Mouse (Mus musculus): ENCODE results near the gene Slc19a3.
A peak's percentile ranks its signal among the peaks of the same experiment; 100 is the strongest.
"Not testable (repeated sequence)": the region's sequence is repeated elsewhere in the genome, so short reads cannot be mapped to it uniquely, and the experiment has no call there.

Slc19a3 gene

GRCm38 (mm10) chr1:83006218-83007179, 31.7 kb downstream of the Slc19a3 start:
- DNase-seq = peak; percentile 6

- DNase-seq = not testable (repeated sequence)
Measured at GRCm38 (mm10) chr1:83000306-83000705, 37.9 kb downstream of the Slc19a3 start, which contains the start of gene Gm47959. TSS of gene Gm47959 (plus strand) at chr1:83000548.

GRCm38 (mm10) chr1:82993947-82994346, 44.3 kb downstream of the Slc19a3 start:
- no peak for DNase-seq

- no peak for DNase-seq
Measured at GRCm38 (mm10) chr1:82992093-82992492, 46.2 kb downstream of the Slc19a3 start.

GRCm38 (mm10) chr1:82991596-82991995, 46.7 kb downstream of the Slc19a3 start:
- DNase-seq = no peak

- no peak for DNase-seq
Measured at GRCm38 (mm10) chr1:82991062-82991461, 47.2 kb downstream of the Slc19a3 start.

GRCm38 (mm10) chr1:82987530-82988198, 50.6 kb downstream of the Slc19a3 start:
- DNase-seq = peak; percentile 74

- no peak for DNase-seq
Measured at GRCm38 (mm10) chr1:82986738-82987137, 51.5 kb downstream of the Slc19a3 start.

- no peak for DNase-seq
Measured at GRCm38 (mm10) chr1:82977840-82978239, 60.4 kb downstream of the Slc19a3 start.

- DNase-seq = peak; percentile 61
Measured at GRCm38 (mm10) chr1:82975750-82976149, 62.5 kb downstream of the Slc19a3 start.

- peak; percentile 78 for DNase-seq
Measured at GRCm38 (mm10) chr1:82974342-82974741, 63.9 kb downstream of the Slc19a3 start.

GRCm38 (mm10) chr1:82973901-82974300, 64.3 kb downstream of the Slc19a3 start:
- peak; percentile 59 for DNase-seq

- peak; percentile 43 for DNase-seq
Measured at GRCm38 (mm10) chr1:82973244-82973643, 65.0 kb downstream of the Slc19a3 start.

GRCm38 (mm10) chr1:82972046-82972445, 66.2 kb downstream of the Slc19a3 start:
- DNase-seq = peak; percentile 66

GRCm38 (mm10) chr1:82966413-82966812, 71.8 kb downstream of the Slc19a3 start:
- DNase-seq = no peak

All from lung, postnatal 10 days (tissue).